Mouse (Mus musculus) liver, postnatal 0 days (tissue): Measurements from ENCODE around the gene Crtc1.

Experiments used
- CTCF ChIP-seq: sonication (generic); IDR thresholded peaks from 2 replicates; pipeline ENCODE4 v1.5.1; 2016; ENCODE audit warnings: antibody characterized with exemption, low read depth
- EP300 ChIP-seq: IDR thresholded peaks from 2 replicates; pipeline ENCODE4 v1.6.1; 2016; ENCODE audit warnings: antibody characterized with exemption, low read depth, mild to moderate bottlenecking

DNA sequence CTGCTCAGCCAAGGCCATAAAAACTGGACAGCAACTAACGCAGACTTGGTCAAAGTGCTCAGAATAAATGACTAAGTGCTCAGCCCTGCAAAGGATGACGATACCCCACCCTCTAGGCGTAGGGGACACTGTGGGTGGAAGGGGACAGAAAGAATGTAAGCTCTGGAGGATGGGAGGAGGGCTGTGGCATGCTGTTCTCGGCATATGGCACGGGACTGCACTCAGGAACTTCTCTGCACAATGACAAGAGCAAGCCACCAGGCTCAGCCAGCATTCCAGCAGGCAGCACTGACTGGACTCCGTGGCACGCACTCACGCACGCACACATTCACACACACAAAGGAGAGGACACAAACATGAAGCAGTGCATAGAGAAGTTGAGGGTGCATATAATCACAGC is 21.2 kb upstream of the Crtc1 start:
- TF ChIP-seq EP300: no peak
- no peak for TF ChIP-seq CTCF
